Mouse (Mus musculus) heart, adult 2 months (tissue): Measurements from ENCODE around the gene Otop2.

ENCODE experiments used
- CTCF ChIP-seq: fragments of 200-600 bp; IDR thresholded peaks from 2 replicates; pipeline ENCODE4 v1.8.1; 2022; ENCODE audit warnings: antibody characterized with exemption, mild to moderate bottlenecking, moderate library complexity
- EP300 ChIP-seq: fragments of 200-500 bp; IDR thresholded peaks from 2 replicates; pipeline ENCODE4 v1.6.1; 2011; ENCODE audit warnings: low read depth, low read length, control low read depth; ENCODE audit not compliant: insufficient read depth

- TF ChIP-seq CTCF = no peak
- TF ChIP-seq EP300 = no peak
These were observed 19.8 kb downstream of the Otop2 start for GRCm38 (mm10) chr11:115326730-115327129.
